9 mouse cellular contexts compared by ENCODE assay signal in genomic region chr2:129502641-129503040, GRCm38 (mm10). TPM values are rescaled to one million over a fixed set of nuclear protein-coding genes. Genes with fewer than 3 reads are reported as not detected.
DNase-seq lines count a peak whose midpoint lies in the region; ATAC-seq and TF ChIP-seq lines count a peak whose summit lies in the region.
"Had no signal": no experiment of that assay in that cellular context is flagged by ENCODE, and none has a peak within 500 bp of the region (broad histone marks: within the 10 kb centered on the region; RNA-seq: fewer than 3 reads in every experiment).

No protein-coding gene starts in this region.

- no peaks in the 10 kb centered on the region for H3K4me1 ChIP-seq in hindbrain, embryonic 10.5 days (replicated peaks)
- no peaks in the 10 kb centered on the region for H3K4me1 ChIP-seq in hindbrain, embryonic 13.5 days (replicated peaks)
- no peaks in the 10 kb centered on the region for H3K4me1 ChIP-seq in E14TG2a.4 (replicated peaks; ENCODE audit: low read depth, low read length)

- H3K27ac ChIP-seq in hindbrain, embryonic 10.5 days, result no peak overlapping the region
- no peak overlapping the region for H3K27ac ChIP-seq in hindbrain, embryonic 13.5 days
- H3K27ac ChIP-seq in layer of hippocampus, adult 2 months, result peak overlapping the region; percentile 19; the same call in 1 of the 2 replicates

- no peak for ATAC-seq in hindbrain, embryonic 13.5 days (ENCODE audit: low FRiP score)
- ATAC-seq in frontal cortex, adult (ENCODE audit: low TSS enrichment), result peak; percentile 87

- TF ChIP-seq CTCF in E14TG2a.4 (conservative IDR thresholded peaks at IDR 0.05; ENCODE audit: low read length), result peak; percentile 26
- peak; percentile 86 for TF ChIP-seq CTCF in layer of hippocampus, adult 2 months (conservative IDR thresholded peaks at IDR 0.05)

- no peak overlapping the region for H3K4me2 ChIP-seq in hindbrain, embryonic 13.5 days

- H3K9ac ChIP-seq in hindbrain, embryonic 13.5 days, result no peak overlapping the region

- H3K4me3 ChIP-seq in hindbrain, embryonic 10.5 days, result no peak overlapping the region
- no peak overlapping the region for H3K4me3 ChIP-seq in hindbrain, embryonic 13.5 days
- H3K4me3 ChIP-seq in E14TG2a.4 (replicated peaks; ENCODE audit: low read length), result no peak overlapping the region
- H3K4me3 ChIP-seq in layer of hippocampus, adult 2 months, result peak overlapping the region; percentile 26; the same call in 1 of the 2 replicates

- DNase-seq in hindbrain, embryonic 10.5 days (ENCODE audit: low spot score), result peak; percentile 29
- peak; percentile 67 for DNase-seq in cerebellum, adult 11-12 months
- DNase-seq in layer of hippocampus, adult 2 months (ENCODE audit: low spot score in 2 of 2), result peak; percentile 75 to 83
- peak; percentile 72 for DNase-seq in lung, postnatal 14 days
- peak; percentile 76 for DNase-seq in splenic B cell, adult 2 months (ENCODE audit: low read depth, low spot score)

- H3K27me3 ChIP-seq in hindbrain, embryonic 10.5 days (ENCODE audit: insufficient read depth, poor library complexity, severe bottlenecking), result no peaks in the 10 kb centered on the region
- no peaks in the 10 kb centered on the region for H3K27me3 ChIP-seq in hindbrain, embryonic 13.5 days
- no peaks in the 10 kb centered on the region; the same call in 1 of the 2 replicates for H3K27me3 ChIP-seq in E14TG2a.4 (ENCODE audit: insufficient read depth, low read length)
- no peaks in the 10 kb centered on the region; the same call in 1 of the 2 replicates for H3K27me3 ChIP-seq in splenic B cell, adult 2 months (ENCODE audit: control insufficient read depth, insufficient read depth, low read length, poor library complexity, severe bottlenecking)

- no peaks in the 10 kb centered on the region for H3K36me3 ChIP-seq in hindbrain, embryonic 10.5 days
- H3K36me3 ChIP-seq in hindbrain, embryonic 13.5 days, result no peaks in the 10 kb centered on the region
- H3K36me3 ChIP-seq in E14TG2a.4 (ENCODE audit: insufficient read depth, low read length), result no peaks in the 10 kb centered on the region
- H3K36me3 ChIP-seq in splenic B cell, adult 2 months (ENCODE audit: control insufficient read depth, insufficient read depth, low read length, poor library complexity, severe bottlenecking), result no peaks in the 10 kb centered on the region

- H3K9me3 ChIP-seq in hindbrain, embryonic 10.5 days, result no peaks in the 10 kb centered on the region
- no peaks in the 10 kb centered on the region for H3K9me3 ChIP-seq in hindbrain, embryonic 13.5 days
- no peaks in the 10 kb centered on the region for H3K9me3 ChIP-seq in E14TG2a.4 (ENCODE audit: low read length)

- 26% methylated on average over 6 of the region's 6 CpGs for WGBS in hindbrain, embryonic 10.5 days
- 28% methylated on average over 6 of the region's 6 CpGs for whole genome bisulfite sequencing in hindbrain, embryonic 13.5 days

RNA-seq across cellular contexts. Expression of gene F830045P16Rik, which starts 33.8 kb away (rescaled TPM):
- polyA plus RNA-seq in hindbrain, embryonic 10.5 days (2016; fragmentation: Nextera tagmentation; extraction: Ambion mirVana), result not detected in 2 replicates
- not detected in 2 replicates for polyA plus RNA-seq in hindbrain, embryonic 13.5 days (2015; fragmentation: Nextera tagmentation; extraction: Ambion mirVana)
- under 1 TPM; 0.38 to 0.54 TPM for total RNA-seq in layer of hippocampus, adult 2 months (2021)
- polyA plus RNA-seq: large intestine, adult 2 months had no signal

Comparison
In these comparisons a context has a peak if more than half of its experiments do, and no peak if none do; other contexts are left out.
1. DNase-seq: peak in every context shown above with its lines; median percentile 79 in layer of hippocampus, adult 2 months; 76 in splenic B cell, adult 2 months; 72 in lung, postnatal 14 days; 67 in cerebellum, adult 11-12 months; 29 in hindbrain, embryonic 10.5 days.